Mouse (Mus musculus) c-Kit-positive CD71-positive TER-119-positive erythroid progenitor cells, embryonic 14.5 days (primary cell): ENCODE measurements at regions not wholly inside any gene's neighbourhood (a gene's known extent, or its start where the extent isn't known, plus 50 kb on each side); places are given as distances from the start of the nearest gene placed in this dataset.
"Not testable (repeated sequence)": the region's sequence is repeated elsewhere in the genome, so short reads cannot be mapped to it uniquely, and the experiment has no call there.

ENCODE experiments used
- DNase-seq: peaks from one replicate; pipeline ENCODE4 v3.0.0-alpha.2; 2013; ENCODE audit warnings: low spot score

DNA sequence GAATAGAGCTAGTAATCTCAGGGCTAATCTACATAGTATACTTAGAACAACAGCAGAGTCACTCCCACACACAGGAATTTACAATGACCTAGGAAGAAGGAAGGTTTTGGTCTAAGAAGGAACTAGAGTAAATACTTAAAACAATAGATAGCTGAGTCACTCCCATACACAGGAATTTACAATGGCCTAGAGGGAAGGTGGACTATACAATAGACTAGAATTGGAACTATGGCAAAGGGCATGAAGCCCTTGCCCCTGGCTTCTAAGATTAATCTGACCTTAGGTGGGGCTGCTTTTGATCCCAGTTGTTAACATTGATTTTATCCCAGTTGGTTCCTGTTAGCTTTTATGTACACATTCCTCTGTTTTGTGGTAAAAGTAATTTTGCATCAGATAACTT lies 427.8 kb upstream of the Clint1 start:
- not testable (repeated sequence) for DNase-seq

DNA sequence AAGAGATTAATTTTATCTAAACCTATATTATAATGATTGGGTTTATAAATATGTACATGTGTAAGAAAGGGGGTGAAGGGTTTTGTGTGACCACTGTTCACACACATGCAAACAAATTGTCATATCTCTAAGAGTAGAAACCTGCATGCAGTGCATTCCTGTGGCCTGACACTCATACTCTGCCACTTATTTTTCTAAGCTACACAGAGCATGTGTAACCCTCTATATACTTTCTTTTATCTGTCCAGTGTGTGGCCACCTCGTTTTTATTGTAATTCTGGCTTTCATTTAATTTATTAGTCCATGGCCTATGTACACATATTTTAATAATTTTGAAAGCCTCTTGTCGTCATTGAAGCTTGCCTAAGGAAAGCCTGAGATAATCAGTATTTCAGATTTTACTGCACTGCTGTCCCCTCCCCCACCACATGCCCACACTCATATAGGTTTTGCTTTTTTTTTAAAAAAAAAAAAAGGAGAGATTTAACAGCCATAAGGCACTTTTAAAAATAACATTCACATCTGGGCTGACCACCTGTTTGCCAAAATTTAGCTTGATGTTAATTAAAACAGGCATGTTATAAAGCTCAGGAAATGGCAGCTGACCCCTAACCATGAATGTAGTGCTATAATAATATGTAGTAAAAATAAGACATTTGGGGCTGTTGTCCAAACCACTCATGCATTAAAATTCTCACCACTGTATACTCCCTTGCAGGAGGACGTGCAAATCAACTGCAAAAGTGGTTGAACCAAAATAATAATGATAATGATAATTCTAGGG lies 410.7 kb upstream of the Clint1 start:
- DNase-seq: no peak

- DNase-seq: no peak
Observed at GRCm38 (mm10) chr11:45446512-45446911, 405.3 kb upstream of the Clint1 start.

DNA sequence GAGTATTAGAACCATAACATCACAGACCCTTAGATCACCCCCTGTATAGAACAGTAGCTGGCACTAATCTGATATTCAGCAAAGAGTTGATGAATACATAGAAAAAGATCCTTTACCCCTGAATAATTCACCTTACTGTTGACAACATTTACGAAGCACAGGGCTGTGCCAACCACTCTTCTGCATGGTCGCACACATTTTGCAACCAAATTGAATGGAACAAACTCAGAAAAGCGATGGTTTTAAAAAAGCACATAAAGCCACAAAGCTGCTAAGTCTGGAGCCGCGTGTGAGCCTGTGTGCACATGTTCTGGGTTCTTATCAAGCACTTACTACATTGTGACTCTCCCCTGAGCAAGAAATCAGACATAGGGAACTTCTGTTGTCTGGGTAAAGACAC lies 397.6 kb upstream of the Clint1 start:
- no peak for DNase-seq

GRCm38 (mm10) chr11:45454933-45455332 lies 396.9 kb upstream of the Clint1 start:
- no peak for DNase-seq

- DNase-seq: no peak
Observed at GRCm38 (mm10) chr11:45456724-45457123, 395.1 kb upstream of the Clint1 start.

- DNase-seq: no peak
Observed at GRCm38 (mm10) chr11:45457597-45457996, 394.3 kb upstream of the Clint1 start.

DNA sequence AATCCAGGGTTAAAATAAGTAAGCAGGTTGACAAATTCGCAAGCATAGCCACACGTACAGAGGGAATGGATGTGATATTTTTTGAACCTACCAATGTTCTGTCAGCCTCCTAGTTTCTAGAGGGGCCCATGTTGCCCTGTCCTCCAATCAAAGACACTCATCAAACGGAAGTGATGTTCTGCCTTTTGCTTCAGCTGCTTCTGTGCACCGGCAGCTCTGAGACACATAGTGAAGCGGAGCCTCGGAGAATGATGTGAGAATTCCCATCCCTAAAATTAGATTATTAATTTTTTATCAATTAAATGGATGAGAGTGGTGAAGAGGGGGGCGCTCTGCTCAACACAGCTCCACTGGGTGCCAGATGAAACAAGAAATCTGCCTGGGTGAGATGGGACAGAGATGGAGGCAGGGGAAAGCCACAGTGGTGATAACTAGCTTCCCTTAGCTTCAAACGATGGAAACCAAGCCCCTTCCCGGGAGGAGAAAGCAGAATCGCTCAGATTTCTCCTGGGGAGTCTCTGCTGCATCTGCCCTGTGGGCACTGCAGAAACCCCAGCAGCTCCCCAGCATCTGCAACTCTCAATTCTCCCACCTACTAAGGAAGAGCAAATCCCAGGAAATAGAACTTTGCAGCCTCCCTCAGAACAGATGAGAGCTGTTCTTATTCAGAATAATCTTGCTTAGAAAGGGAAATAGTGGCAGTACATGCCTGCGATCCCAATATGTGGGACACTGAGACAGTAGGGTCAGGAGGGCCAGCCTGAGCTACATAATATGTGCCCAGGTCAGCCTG lies 391.7 kb upstream of the Clint1 start:
- no peak for DNase-seq

DNA sequence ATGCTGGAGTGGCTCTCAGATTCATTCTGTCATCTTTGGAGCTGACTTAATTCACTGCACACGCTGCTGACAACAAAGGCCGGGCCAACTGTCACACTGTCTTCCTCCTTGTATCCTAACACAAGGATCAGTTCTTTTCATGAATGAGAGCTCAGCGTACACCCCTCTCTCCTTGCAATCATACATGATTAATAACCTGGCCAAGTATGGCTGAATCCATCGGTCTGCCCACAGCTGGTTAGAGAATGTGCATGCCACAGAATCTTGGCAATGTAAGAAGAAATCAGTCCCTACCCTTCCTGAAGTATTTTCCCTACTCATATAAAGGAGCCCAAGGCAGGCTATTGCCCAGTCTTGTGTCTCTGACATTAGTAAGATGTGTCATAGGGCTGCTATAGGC lies 387.4 kb upstream of the Clint1 start:
- no peak for DNase-seq

GRCm38 (mm10) chr11:45466350-45466749 lies 385.5 kb upstream of the Clint1 start:
- no peak for DNase-seq

DNA sequence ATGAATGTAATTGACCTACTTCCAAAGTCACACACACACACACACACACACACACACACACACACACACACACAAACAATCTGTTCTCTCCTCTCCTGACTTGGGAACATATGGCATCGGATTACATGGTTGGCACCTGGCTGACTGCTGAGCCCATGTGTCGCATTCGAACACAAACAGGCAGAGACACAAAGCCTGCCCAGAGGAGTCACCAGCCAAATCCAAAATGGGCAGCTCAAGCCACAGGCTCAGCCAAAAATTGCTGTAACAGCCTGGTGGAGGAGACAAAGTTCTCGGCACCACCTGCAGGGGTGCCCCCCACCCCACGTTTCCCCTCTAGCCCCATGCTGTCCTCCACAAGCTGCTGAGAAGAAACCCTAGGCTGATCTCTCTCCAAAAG lies 379.7 kb upstream of the Clint1 start:
- DNase-seq: no peak

- no peak for DNase-seq
Observed at GRCm38 (mm10) chr11:45476917-45477316, 374.9 kb upstream of the Clint1 start.

DNA sequence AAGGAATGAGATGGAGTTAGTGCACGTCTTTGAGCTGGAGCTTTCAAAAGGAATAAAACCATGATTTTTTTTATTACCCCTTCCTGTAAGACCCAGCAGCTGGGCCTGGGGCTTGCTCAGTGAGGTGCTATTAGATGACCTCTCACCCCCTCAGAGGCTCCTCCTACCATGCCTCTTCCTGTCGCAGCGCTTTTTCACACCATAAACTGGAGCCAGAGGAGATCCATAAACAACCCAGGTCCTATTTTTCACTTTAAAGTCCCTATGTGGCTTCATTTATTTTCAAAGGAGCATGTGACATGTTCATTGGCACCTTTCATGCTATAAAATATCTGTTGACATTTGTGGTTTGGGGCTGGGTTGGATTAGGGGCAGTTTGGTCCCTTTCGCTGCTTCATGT lies 365.9 kb upstream of the Clint1 start:
- DNase-seq: no peak

DNA sequence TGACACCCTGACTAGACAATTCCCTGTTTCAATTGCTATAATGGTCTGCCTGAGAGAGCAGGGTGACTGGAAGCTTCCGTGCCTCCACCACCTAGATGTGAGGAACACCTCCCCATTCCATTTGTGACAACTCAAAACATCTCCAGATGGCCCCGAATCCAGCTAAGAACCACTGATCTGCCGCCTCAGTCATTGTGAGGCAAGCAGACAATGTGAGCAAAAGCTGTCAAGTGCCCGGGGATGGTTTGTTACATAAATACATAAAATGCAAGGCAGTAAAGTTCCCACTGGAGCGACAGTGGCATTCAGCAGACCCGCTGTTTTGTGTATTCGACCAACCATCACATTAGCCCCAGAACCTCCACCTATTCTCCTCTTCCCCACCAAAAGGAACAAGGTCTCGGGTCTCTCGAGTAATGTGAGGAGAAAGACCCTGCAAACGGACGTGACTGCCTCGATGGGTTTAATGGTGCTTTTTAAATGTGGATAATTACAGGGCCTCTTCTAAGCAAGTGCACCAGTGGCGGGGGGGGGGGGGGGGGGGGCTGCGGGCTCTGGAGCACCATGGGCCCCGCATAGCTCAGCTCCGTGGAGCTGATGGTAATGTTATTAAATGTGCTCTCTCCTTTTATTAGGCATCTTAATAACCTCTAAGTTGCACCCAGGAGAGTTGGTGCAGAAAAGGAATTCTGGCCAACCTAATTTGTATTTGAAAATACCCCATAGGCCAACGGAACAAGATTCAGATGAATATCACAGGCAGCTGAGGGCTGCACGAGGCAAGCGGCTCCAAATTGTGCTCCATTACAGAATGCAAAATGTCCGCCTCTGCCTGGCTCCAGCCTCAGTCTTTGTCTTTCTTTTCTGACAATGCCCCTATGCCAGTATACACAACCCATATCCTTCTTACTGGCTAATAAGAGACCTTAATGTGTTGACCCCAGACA lies 360.6 kb upstream of the Clint1 start:
- no peak for DNase-seq

DNA sequence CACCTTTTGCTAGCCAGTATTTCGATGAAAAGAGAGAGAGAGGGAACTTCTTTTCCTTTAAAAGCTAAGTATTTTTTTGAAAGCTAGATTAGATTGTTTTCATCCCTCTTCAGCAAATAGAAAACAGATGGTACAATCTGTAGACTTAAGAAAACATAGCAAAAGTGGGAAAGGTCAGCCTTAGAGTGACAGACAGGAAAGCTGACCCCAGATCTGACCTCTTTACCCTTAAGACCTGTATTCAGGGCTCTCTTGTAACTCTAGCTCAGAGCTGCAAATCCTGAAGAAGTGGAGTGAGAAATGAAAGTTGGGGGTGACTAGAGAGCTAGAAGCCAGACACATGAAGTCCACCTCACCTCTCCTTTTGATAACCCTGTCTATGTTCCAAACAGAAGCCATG lies 356.6 kb upstream of the Clint1 start:
- DNase-seq: no peak

DNA sequence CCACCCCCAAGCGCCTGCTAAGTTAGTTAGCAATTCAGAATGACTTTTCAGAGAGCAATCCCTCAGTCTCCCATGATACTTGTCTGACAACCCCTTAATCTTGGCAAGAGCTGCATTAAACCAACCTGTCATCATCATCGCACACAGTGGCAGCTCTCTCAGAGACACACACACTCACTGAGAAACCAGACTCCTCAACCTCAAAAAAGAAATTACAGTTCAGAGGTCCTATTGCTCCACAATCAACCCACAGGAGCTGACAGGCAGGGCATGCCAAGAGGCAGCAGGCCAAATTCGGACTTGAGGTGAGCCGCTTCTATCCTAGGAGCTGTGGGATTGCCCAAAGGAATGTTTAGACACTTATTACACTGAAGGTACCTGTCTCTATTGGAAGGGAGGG lies 343.3 kb upstream of the Clint1 start:
- DNase-seq: no peak

DNA sequence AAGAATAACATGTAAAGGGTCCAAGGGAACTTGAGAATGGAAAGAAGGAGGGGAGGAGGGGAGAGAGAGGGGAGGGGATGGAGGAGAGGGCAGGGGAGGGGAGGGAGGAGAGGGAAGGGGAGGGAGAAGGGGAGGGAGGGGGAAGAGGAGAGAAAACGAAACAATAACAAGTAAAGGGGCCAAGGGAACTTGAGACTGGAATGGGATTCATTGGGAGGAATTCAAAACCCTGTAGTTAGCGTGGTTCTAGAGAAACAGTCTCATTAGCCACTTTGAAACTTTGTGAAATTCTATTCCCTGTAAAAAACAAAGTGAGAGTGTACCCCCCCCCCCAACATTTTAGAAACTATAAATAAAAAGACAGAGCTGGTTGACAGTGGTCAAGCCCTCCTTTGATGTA lies 342.6 kb upstream of the Clint1 start:
- no peak for DNase-seq

- DNase-seq: no peak
Observed at GRCm38 (mm10) chr11:45514415-45515271, 337.2 kb upstream of the Clint1 start.

- DNase-seq: no peak
Observed at GRCm38 (mm10) chr11:45524720-45525119, 327.1 kb upstream of the Clint1 start.

- no peak for DNase-seq
Observed at GRCm38 (mm10) chr11:45531044-45531626, 320.7 kb upstream of the Clint1 start.
